Mouse (Mus musculus) inflammation-experienced regulatory T-cells, adult 6 months (primary cell): ENCODE results near the gene Plagl1. TPM values are rescaled to one million over a fixed set of nuclear protein-coding genes. Genes with fewer than 3 reads are reported as not detected.

Experiments used
- ATAC-seq: one replicate; pipeline ENCODE4 v1.8.0; 2017
- polyA plus RNA-seq, 3 experiments: library from polyadenylated mRNA; unstranded; fragments of 100-300 nt; shearing (Covaris generic); gene quantifications; one replicate each; pipeline ENCODE4 v1.2.1; 2017

Plagl1 gene
- polyA plus RNA-seq, 3 experiments from 2014 or later, result 0.25 to 2.8 (median 2.2) TPM

GRCm38 (mm10) chr10:13135751-13136150 is 75.4 kb downstream of the Plagl1 start:
- no peak for ATAC-seq

GRCm38 (mm10) chr10:13137906-13138305 is 77.6 kb downstream of the Plagl1 start:
- ATAC-seq, result no peak

GRCm38 (mm10) chr10:13140434-13140833 is 80.1 kb downstream of the Plagl1 start:
- ATAC-seq, result no peak

- ATAC-seq, result no peak
These were observed 90.1 kb downstream of the Plagl1 start for GRCm38 (mm10) chr10:13150435-13150834.

GRCm38 (mm10) chr10:13151353-13151752 is 91.0 kb downstream of the Plagl1 start:
- ATAC-seq, result no peak

- ATAC-seq, result no peak
These were observed 92.6 kb downstream of the Plagl1 start for GRCm38 (mm10) chr10:13152811-13153364.

- no peak for ATAC-seq
These were observed 95.1 kb downstream of the Plagl1 start for GRCm38 (mm10) chr10:13155377-13155776.

GRCm38 (mm10) chr10:13160913-13161312 is 100.6 kb downstream of the Plagl1 start:
- ATAC-seq, result no peak

- no peak for ATAC-seq
These were observed 101.7 kb downstream of the Plagl1 start for GRCm38 (mm10) chr10:13162031-13162430.

GRCm38 (mm10) chr10:13168461-13168860 is 108.2 kb downstream of the Plagl1 start:
- no peak for ATAC-seq

- no peak for ATAC-seq
These were observed 110.6 kb downstream of the Plagl1 start for GRCm38 (mm10) chr10:13170739-13171448.

- no peak for ATAC-seq
These were observed 111.2 kb downstream of the Plagl1 start for GRCm38 (mm10) chr10:13171461-13171860.

- no peak for ATAC-seq
These were observed 112.5 kb downstream of the Plagl1 start for GRCm38 (mm10) chr10:13172798-13173221.

GRCm38 (mm10) chr10:13175866-13176265 is 115.6 kb downstream of the Plagl1 start:
- ATAC-seq, result no peak

- ATAC-seq, result no peak
These were observed 117.8 kb downstream of the Plagl1 start, which contains the start of gene Zc2hc1b for GRCm38 (mm10) chr10:13177973-13178624. Gene Zc2hc1b, minus strand, starts transcription at chr10:13178023.

GRCm38 (mm10) chr10:13180211-13180610 is 119.9 kb downstream of the Plagl1 start:
- ATAC-seq, result no peak

Other genes with a start within 250 kb of the Plagl1 start
- 100 to 1,000 TPM; 143 to 631 (median 388) TPM for gene Utrn, start 191.1 kb upstream of the Plagl1 start, polyA plus RNA-seq
- 10 to 100 TPM; 19.2 to 28.4 (median 20.6) TPM for gene Stx11, start 96.2 kb upstream of the Plagl1 start, polyA plus RNA-seq
- 10 to 100 TPM; 37.0 to 38.5 (median 37.3) TPM for gene Sf3b5, start 55.2 kb upstream of the Plagl1 start, polyA plus RNA-seq
- not detected for gene Zc2hc1b, start 117.5 kb downstream of the Plagl1 start, polyA plus RNA-seq
- 10 to 100 TPM; 34.5 to 39.4 (median 35.8) TPM for gene Ltv1, start 132.7 kb downstream of the Plagl1 start, polyA plus RNA-seq